Mouse (Mus musculus) bone marrow macrophage, adult 2 months (primary cell): Measurements from ENCODE around the gene Mms19.

Source experiments
- CTCF ChIP-seq: IDR thresholded peaks from 2 replicates; pipeline ENCODE4 v1.5.1; 2012; ENCODE audit warnings: low read depth, mild to moderate bottlenecking, low read length, moderate library complexity
- POLR2A ChIP-seq: IDR thresholded peaks from 2 replicates; pipeline ENCODE4 v1.6.1; 2012; ENCODE audit warnings: mild to moderate bottlenecking, low read depth, low read length, borderline replicate concordance

- TF ChIP-seq POLR2A (no peak), CTCF (no peak)
Observed at GRCm38 (mm10) chr19:41981595-41981927, 604 bp upstream of the Mms19 start, which contains the start of gene Ubtd1.
